Mouse (Mus musculus) hindbrain, postnatal 0 days (tissue): ENCODE measurements around the gene Herc3. TPM values are rescaled to one million over a fixed set of nuclear protein-coding genes. Genes with fewer than 3 reads are reported as not detected.
A peak's percentile ranks its signal among the peaks of the same experiment; 100 is the strongest.

Experiments
- ATAC-seq: fragments of 200-750 bp; cut with Nextera tagmentation; 2 replicates; pipeline ENCODE4 v1.8.0; 2017; ENCODE audit warnings: mild to moderate bottlenecking, moderate TSS enrichment, moderate library complexity
- DNase-seq: peaks from one replicate; pipeline ENCODE4 v3.0.0-alpha.2; 2015; ENCODE audit warnings: low spot score
- H3K27ac ChIP-seq: fragments of 300-500 bp; sonication (generic); 2 replicates; pipeline ENCODE4 v1.5.1; 2014; ENCODE audit warnings: mild to moderate bottlenecking
- H3K27me3 ChIP-seq: fragments of 300-500 bp; sonication (generic); 2 replicates; pipeline ENCODE4 v1.6.1; 2014; ENCODE audit warnings: low read length, mixed read lengths; ENCODE audit not compliant: insufficient read depth
- H3K36me3 ChIP-seq: fragments of 300-500 bp; sonication (generic); 2 replicates; pipeline ENCODE4 v1.6.1; 2014; ENCODE audit warnings: low read length, mixed read lengths; ENCODE audit not compliant: insufficient read depth
- H3K4me1 ChIP-seq: fragments of 300-500 bp; sonication (generic); 2 replicates; pipeline ENCODE4 v1.6.1; 2014; ENCODE audit warnings: antibody characterized with exemption, low read length, mixed read lengths; ENCODE audit not compliant: insufficient read depth
- H3K4me2 ChIP-seq: fragments of 300-500 bp; sonication (generic); 2 replicates; pipeline ENCODE4 v1.6.1; 2014; ENCODE audit warnings: low read depth, mild to moderate bottlenecking, low read length, moderate library complexity, mixed read lengths
- H3K4me3 ChIP-seq: fragments of 300-500 bp; sonication (generic); 2 replicates; pipeline ENCODE4 v1.5.1; 2014; ENCODE audit warnings: low read length
- H3K9ac ChIP-seq: fragments of 300-500 bp; sonication (generic); replicated peaks from 2 replicates; pipeline ENCODE4 v1.6.1; 2014; ENCODE audit warnings: mild to moderate bottlenecking, low read length, moderate library complexity, mixed read lengths
- H3K9me3 ChIP-seq: fragments of 300-500 bp; sonication (generic); 2 replicates; pipeline ENCODE4 v1.6.1; 2016; ENCODE audit warnings: low read length, mixed read lengths
- CTCF ChIP-seq: IDR thresholded peaks from 2 replicates; pipeline ENCODE4 v1.5.1; 2016; ENCODE audit warnings: antibody characterized with exemption, control low read depth, low read depth
- WGBS: fragments of 180-500 bp; shearing (Covaris S2); extraction: QIAGEN DNeasy Blood & Tissue Kit; methylation state at CpG from one replicate; pipeline ENCODE4 v1.1.7; 2014; 5-methylcytosine and 5-hydroxymethylcytosine counted together
- polyA plus RNA-seq: library from polyadenylated mRNA; unstranded; fragments of >200 nt; fragmentation: Nextera tagmentation; extraction: Ambion mirVana; gene quantifications from 2 replicates; pipeline ENCODE4 v1.2.1, GENCODE M21; 2015
- total RNA-seq: library from RNA; depleted of rRNA; stranded (reverse); fragments of >200 nt; gene quantifications from 2 replicates; pipeline ENCODE4 v1.2.3, GENCODE M21; 2014

The Herc3 gene
- total and polyA plus RNA-seq, 2 experiments from 2014 or later = 35.1 to 140 TPM

GRCm38 (mm10) chr6:58830840-58831231, 429 bp upstream of the Herc3 start:
- ATAC-seq = peak; percentile 48
- no peaks in the 10 kb centered on the region for H3K9me3 ChIP-seq
- H3K27ac ChIP-seq = peak overlapping the region; percentile 86
- H3K9ac ChIP-seq = peak overlapping the region; percentile 86
- TF ChIP-seq CTCF = 0 out of 2 replicates have a peak, but pooled peaks have one; percentile 2
- peaks cover 8% of the 10 kb centered on the region; the same call in 1 of the 2 replicates for H3K4me1 ChIP-seq
- H3K4me3 ChIP-seq = peak overlapping the region; percentile 93
- H3K36me3 ChIP-seq = no peaks in the 10 kb centered on the region
- no peaks in the 10 kb centered on the region for H3K27me3 ChIP-seq
- WGBS = 12% methylated on average over 7 of the region's 7 CpGs
- DNase-seq = no peak
- H3K4me2 ChIP-seq = peak overlapping the region; percentile 67

DNA sequence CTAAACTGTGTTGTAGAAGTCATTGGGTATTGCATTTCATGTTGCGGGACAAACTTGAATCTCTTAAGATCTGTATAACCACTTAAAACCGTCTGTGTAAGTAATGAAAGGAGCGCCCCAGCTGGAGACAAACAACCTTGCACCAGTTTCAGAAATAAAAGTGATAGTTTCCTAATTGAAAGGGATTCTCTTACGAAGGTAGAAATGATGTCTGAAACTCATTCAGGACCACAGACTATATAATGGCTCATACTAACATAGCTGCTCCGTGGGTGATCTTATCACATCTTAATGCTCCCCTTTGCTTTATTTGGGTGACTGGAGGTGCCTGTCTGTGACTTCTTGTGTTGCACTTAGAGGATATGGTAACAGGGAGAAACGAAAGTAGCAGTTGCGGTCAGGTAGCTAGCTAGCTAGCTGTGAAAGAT, 1.3 kb downstream of the Herc3 start:
- DNase-seq (peak; percentile 54), ATAC-seq (no peak)
- Histone ChIP-seq H3K9ac (peak overlapping the region; percentile 86; the same call in 1 of the 2 replicates), H3K27me3 (no peaks in the 10 kb centered on the region), H3K4me3 (peak overlapping the region; percentile 93), H3K36me3 (no peaks in the 10 kb centered on the region), H3K27ac (no peak overlapping the region), H3K4me1 (peaks cover 11% of the 10 kb centered on the region; the same call in 1 of the 2 replicates), H3K9me3 (no peaks in the 10 kb centered on the region), H3K4me2 (peak overlapping the region; percentile 67)
- TF ChIP-seq CTCF = peak; percentile 52
- WGBS = 31% methylated on average over 7 of the region's 7 CpGs

- Histone ChIP-seq H3K27me3 (no peaks in the 10 kb centered on the region), H3K4me3 (no peak overlapping the region), H3K9me3 (no peaks in the 10 kb centered on the region), H3K4me1 (peaks cover 20% of the 10 kb centered on the region; the same call in 1 of the 2 replicates), H3K4me2 (no peak overlapping the region), H3K9ac (no peak overlapping the region), H3K36me3 (no peaks in the 10 kb centered on the region), H3K27ac (no peak overlapping the region)
- DNase-seq (no peak), ATAC-seq (no peak)
- TF ChIP-seq CTCF = no peak
- WGBS = 82% methylated on average over 7 of the region's 7 CpGs
Observed at GRCm38 (mm10) chr6:58834470-58834869, 3.2 kb downstream of the Herc3 start.

DNA sequence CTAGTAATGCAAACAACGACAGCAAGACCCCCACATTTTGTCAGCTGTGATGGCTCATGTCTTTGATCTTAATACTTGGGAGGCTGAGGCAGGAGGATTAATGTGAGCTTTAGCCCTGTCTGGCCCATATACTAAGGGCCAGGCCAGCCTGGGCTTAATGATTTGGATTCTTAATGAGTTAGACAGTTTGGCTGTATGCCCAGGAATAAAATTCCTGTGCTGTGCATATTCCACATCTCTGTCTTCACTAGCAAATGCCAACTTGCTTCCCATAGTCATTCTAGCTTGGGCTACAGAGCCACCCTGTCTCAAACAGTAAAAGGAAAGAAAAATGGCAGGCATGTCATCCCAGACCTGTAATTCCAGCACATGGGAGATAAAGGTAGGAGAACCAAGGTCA, 4.3 kb downstream of the Herc3 start:
- Histone ChIP-seq H3K36me3 (no peaks in the 10 kb centered on the region), H3K27me3 (no peaks in the 10 kb centered on the region), H3K4me3 (no peak overlapping the region), H3K4me1 (peaks cover 20% of the 10 kb centered on the region; the same call in 1 of the 2 replicates), H3K27ac (no peak overlapping the region), H3K9me3 (no peaks in the 10 kb centered on the region), H3K4me2 (no peak overlapping the region), H3K9ac (no peak overlapping the region)
- WGBS = 70% methylated on average over 1 of the region's 1 CpGs
- ATAC-seq = no peak
- DNase-seq = no peak
- TF ChIP-seq CTCF = no peak

GRCm38 (mm10) chr6:58836476-58836875, 5.2 kb downstream of the Herc3 start:
- Histone ChIP-seq H3K27me3 (no peaks in the 10 kb centered on the region), H3K27ac (no peak overlapping the region), H3K4me3 (no peak overlapping the region), H3K4me2 (no peak overlapping the region), H3K9ac (no peak overlapping the region), H3K9me3 (no peaks in the 10 kb centered on the region), H3K36me3 (no peaks in the 10 kb centered on the region), H3K4me1 (peaks cover 20% of the 10 kb centered on the region; the same call in 1 of the 2 replicates)
- DNase-seq (no peak), ATAC-seq (no peak)
- TF ChIP-seq CTCF = no peak
- WGBS = 77% methylated on average over 2 of the region's 2 CpGs

- peak overlapping the region; percentile 54 for H3K27ac ChIP-seq
- no peak overlapping the region for H3K4me3 ChIP-seq
- ATAC-seq (peak; percentile 72), DNase-seq (peak; percentile 58)
- no peaks in the 10 kb centered on the region for H3K36me3 ChIP-seq
- H3K4me1 ChIP-seq = peaks cover 17% of the 10 kb centered on the region; the same call in 1 of the 2 replicates
- H3K27me3 ChIP-seq = no peaks in the 10 kb centered on the region
- WGBS = 14% methylated on average over 1 of the region's 1 CpGs
- H3K9ac ChIP-seq = no peak overlapping the region
- no peak for TF ChIP-seq CTCF
- no peaks in the 10 kb centered on the region for H3K9me3 ChIP-seq
- no peak overlapping the region for H3K4me2 ChIP-seq
Observed at GRCm38 (mm10) chr6:58837917-58838316, 6.7 kb downstream of the Herc3 start.

- Histone ChIP-seq H3K4me3 (no peak overlapping the region), H3K9me3 (no peaks in the 10 kb centered on the region), H3K27ac (no peak overlapping the region), H3K4me1 (peaks cover 12% of the 10 kb centered on the region; the same call in 1 of the 2 replicates), H3K4me2 (no peak overlapping the region), H3K27me3 (no peaks in the 10 kb centered on the region), H3K9ac (no peak overlapping the region), H3K36me3 (no peaks in the 10 kb centered on the region)
- DNase-seq (no peak), ATAC-seq (no peak)
- TF ChIP-seq CTCF = no peak
- WGBS = 86% methylated on average over 2 of the region's 2 CpGs
Observed at GRCm38 (mm10) chr6:58841208-58841607, 9.9 kb downstream of the Herc3 start.
